Mouse (Mus musculus) MEL (cell line): ENCODE results near the gene Trmt2b. TPM values are rescaled to one million over a fixed set of nuclear protein-coding genes. Genes with fewer than 3 reads are reported as not detected.

Experiments used
- DNase-seq: peaks from one replicate; pipeline ENCODE4 v3.0.0; 2011; ENCODE audit warnings: low read depth, low spot score
- H3K27ac ChIP-seq: 2 replicates; pipeline ENCODE4 v1.5.1; 2012; ENCODE audit warnings: low read depth, mild to moderate bottlenecking, control low read depth, low read length, moderate library complexity; ENCODE audit not compliant: control insufficient read depth
- H3K27me3 ChIP-seq, 2 experiments: fragments of 150-350 bp in 1 of 2; sonication (generic) in 1 of 2; 2 replicates each; pipeline ENCODE4 v1.6.1; 2012; ENCODE audit warnings: low read length in 2 of 2, mild to moderate bottlenecking in 2 of 2, improper control_type of control experiment in 1 of 2, moderate library complexity in 1 of 2; ENCODE audit not compliant: insufficient read depth in 2 of 2, control insufficient read depth in 1 of 2
- H3K36me3 ChIP-seq, 2 experiments: 2 replicates each; pipeline ENCODE4 v1.6.1; 2012 to 2014; ENCODE audit warnings: low read length in 2 of 2, improper control_type of control experiment in 1 of 2, inconsistent platforms in 1 of 2, mild to moderate bottlenecking in 1 of 2; ENCODE audit not compliant: insufficient read depth in 2 of 2, control insufficient read depth in 1 of 2
- H3K4me1 ChIP-seq, 2 experiments: fragments of 150-350 bp in 1 of 2; sonication (generic) in 1 of 2; 2 replicates each; pipeline ENCODE4 v1.6.1; 2012; ENCODE audit warnings: low read length in 2 of 2, improper control_type of control experiment in 1 of 2, mild to moderate bottlenecking in 1 of 2; ENCODE audit not compliant: insufficient read depth in 2 of 2, control insufficient read depth in 1 of 2
- H3K4me3 ChIP-seq, 2 experiments: fragments of 150-350 bp in 1 of 2; sonication (generic) in 1 of 2; 2 replicates each; pipeline ENCODE4 v1.5.1; 2012; ENCODE audit warnings: low read depth in 2 of 2, low read length in 2 of 2, mild to moderate bottlenecking in 2 of 2, moderate library complexity in 2 of 2, control low read depth in 1 of 2, improper control_type of control experiment in 1 of 2; ENCODE audit not compliant: control insufficient read depth in 1 of 2, insufficient read depth in 1 of 2
- H3K79me2 ChIP-seq: 2 replicates; pipeline ENCODE4 v1.6.1; 2012; ENCODE audit warnings: mild to moderate bottlenecking, low read length, moderate library complexity; ENCODE audit not compliant: control insufficient read depth, poor library complexity, insufficient read depth
- H3K9ac ChIP-seq: 2 replicates; pipeline ENCODE4 v1.6.1; 2012; ENCODE audit warnings: low read depth, mild to moderate bottlenecking, control low read depth, low read length, moderate library complexity; ENCODE audit not compliant: control insufficient read depth, poor library complexity, severe bottlenecking
- H3K9me3 ChIP-seq: fragments of 150-350 bp; sonication (generic); replicated peaks from 2 replicates; pipeline ENCODE4 v1.6.1; 2012; ENCODE audit warnings: mild to moderate bottlenecking, low read length, improper control_type of control experiment, moderate library complexity; ENCODE audit not compliant: insufficient read depth
- BHLHE40 ChIP-seq: IDR thresholded peaks from 2 replicates; pipeline ENCODE4 v1.6.1; 2012; ENCODE audit warnings: low read depth, mild to moderate bottlenecking, inconsistent platforms, low read length, improper control_type of control experiment, borderline replicate concordance
- CHD1 ChIP-seq: IDR thresholded peaks from 2 replicates; pipeline ENCODE4 v1.6.1; 2012; ENCODE audit warnings: low read depth, mild to moderate bottlenecking, inconsistent platforms, low read length, improper control_type of control experiment
- CTCF ChIP-seq, 3 experiments: IDR thresholded peaks in 2 of 3; conservative IDR thresholded peaks in 1 of 3; 2 replicates each; pipeline ENCODE4 v1.5.1; 2011 to 2012; ENCODE audit warnings: low read length in 3 of 3, low read depth in 2 of 3, mild to moderate bottlenecking in 2 of 3, improper control_type of control experiment in 1 of 3, inconsistent platforms in 1 of 3, mixed read lengths in 1 of 3, moderate library complexity in 1 of 3; ENCODE audit not compliant: control insufficient read depth in 1 of 3, insufficient read depth in 1 of 3, poor library complexity in 1 of 3, severe bottlenecking in 1 of 3
- E2F4 ChIP-seq: IDR thresholded peaks from 2 replicates; pipeline ENCODE4 v1.6.1; 2011; ENCODE audit warnings: low read depth, low read length, improper control_type of control experiment, borderline replicate concordance
- ELF1 ChIP-seq: IDR thresholded peaks from 2 replicates; pipeline ENCODE4 v1.6.1; 2014; ENCODE audit warnings: low read depth, mild to moderate bottlenecking, inconsistent platforms, low read length, improper control_type of control experiment, moderate library complexity
- EP300 ChIP-seq, 2 experiments: IDR thresholded peaks; 2 replicates each; pipeline ENCODE4 v1.6.1; 2011; ENCODE audit warnings: improper control_type of control experiment in 2 of 2, low read length in 2 of 2, low read depth in 1 of 2, mild to moderate bottlenecking in 1 of 2
- ETS1 ChIP-seq: IDR thresholded peaks from 2 replicates; pipeline ENCODE4 v1.6.1; 2012; ENCODE audit warnings: low read depth, mild to moderate bottlenecking, inconsistent platforms, low read length, improper control_type of control experiment, moderate library complexity
- GABPA ChIP-seq: IDR thresholded peaks from 2 replicates; pipeline ENCODE4 v1.6.1; 2012; ENCODE audit warnings: low read depth, mild to moderate bottlenecking, inconsistent platforms, low read length, improper control_type of control experiment, moderate library complexity
- GATA1 ChIP-seq: IDR thresholded peaks from 2 replicates; pipeline ENCODE4 v1.6.1; 2011; ENCODE audit warnings: low read depth, low read length, improper control_type of control experiment
- HCFC1 ChIP-seq: IDR thresholded peaks from 2 replicates; pipeline ENCODE4 v1.6.1; 2012; ENCODE audit warnings: low read depth, mild to moderate bottlenecking, inconsistent platforms, low read length, improper control_type of control experiment, moderate library complexity
- JUND ChIP-seq: IDR thresholded peaks from 2 replicates; pipeline ENCODE4 v1.6.1; 2011; ENCODE audit warnings: low read depth, mild to moderate bottlenecking, improper control_type of control experiment, low read length
- KAT2A ChIP-seq: conservative IDR thresholded peaks from 2 replicates; pipeline ENCODE4 v1.6.1; 2012; ENCODE audit warnings: low read depth, low read length, improper control_type of control experiment, inconsistent platforms
- MAFK ChIP-seq: IDR thresholded peaks from 2 replicates; pipeline ENCODE4 v1.6.1; 2011; ENCODE audit warnings: low read depth, mild to moderate bottlenecking, low read length, improper control_type of control experiment, borderline replicate concordance
- MAX ChIP-seq: IDR thresholded peaks from 2 replicates; pipeline ENCODE4 v1.6.1; 2011; ENCODE audit warnings: low read length, improper control_type of control experiment
- MAZ ChIP-seq: IDR thresholded peaks from 2 replicates; pipeline ENCODE4 v1.6.1; 2012; ENCODE audit warnings: low read depth, mild to moderate bottlenecking, inconsistent platforms, low read length, improper control_type of control experiment
- MEF2A ChIP-seq: IDR thresholded peaks from 2 replicates; pipeline ENCODE4 v1.6.1; 2014; ENCODE audit warnings: low read depth, mild to moderate bottlenecking, inconsistent platforms, low read length, improper control_type of control experiment; ENCODE audit not compliant: poor library complexity, insufficient replicate concordance, severe bottlenecking; ENCODE audit errors: extremely low read depth
- MXI1 ChIP-seq: IDR thresholded peaks from 2 replicates; pipeline ENCODE4 v1.6.1; 2011; ENCODE audit warnings: mild to moderate bottlenecking, low read depth, low read length, improper control_type of control experiment
- MYB ChIP-seq: IDR thresholded peaks from 2 replicates; pipeline ENCODE4 v1.6.1; 2011; ENCODE audit warnings: mild to moderate bottlenecking, low read depth, low read length, improper control_type of control experiment
- NELFE ChIP-seq: IDR thresholded peaks from 2 replicates; pipeline ENCODE4 v1.6.1; 2011; ENCODE audit warnings: low read depth, low read length, improper control_type of control experiment
- NRF1 ChIP-seq: IDR thresholded peaks from 2 replicates; pipeline ENCODE4 v1.6.1; 2014; ENCODE audit warnings: low read depth, mild to moderate bottlenecking, inconsistent platforms, low read length, improper control_type of control experiment, moderate library complexity; ENCODE audit not compliant: poor library complexity, insufficient read depth, severe bottlenecking
- POLR2A ChIP-seq, 2 experiments: IDR thresholded peaks; 2 replicates each; pipeline ENCODE4 v1.6.1; 2011 to 2012; ENCODE audit warnings: low read length in 2 of 2, mild to moderate bottlenecking in 2 of 2, control low read depth in 1 of 2, improper control_type of control experiment in 1 of 2, low read depth in 1 of 2, moderate library complexity in 1 of 2; ENCODE audit not compliant: control insufficient read depth in 1 of 2, insufficient read depth in 1 of 2, poor library complexity in 1 of 2
- POLR2AphosphoS2 ChIP-seq: IDR thresholded peaks from 2 replicates; pipeline ENCODE4 v1.6.1; 2011; ENCODE audit warnings: low read length, improper control_type of control experiment
- POLR2AphosphoS5 ChIP-seq: IDR thresholded peaks from 2 replicates; pipeline ENCODE4 v1.6.1; 2012; ENCODE audit warnings: low read depth, borderline replicate concordance, mild to moderate bottlenecking, inconsistent platforms, low read length, moderate library complexity, mixed read lengths
- RCOR1 ChIP-seq: IDR thresholded peaks from 2 replicates; pipeline ENCODE4 v1.6.1; 2012; ENCODE audit warnings: low read depth, mild to moderate bottlenecking, inconsistent platforms, low read length, improper control_type of control experiment
- TAL1 ChIP-seq: IDR thresholded peaks from 2 replicates; pipeline ENCODE4 v1.6.1; 2012; ENCODE audit warnings: mild to moderate bottlenecking, inconsistent platforms, low read length, moderate library complexity, mixed read lengths
- TBP ChIP-seq: IDR thresholded peaks from 2 replicates; pipeline ENCODE4 v1.8.0; 2011; ENCODE audit warnings: low read depth, low read length, improper control_type of control experiment
- TCF12 ChIP-seq: IDR thresholded peaks from 2 replicates; pipeline ENCODE4 v1.6.1; 2014; ENCODE audit warnings: low read depth, mild to moderate bottlenecking, inconsistent platforms, low read length, improper control_type of control experiment, moderate library complexity
- UBTF ChIP-seq: IDR thresholded peaks from 2 replicates; pipeline ENCODE4 v1.6.1; 2012; ENCODE audit warnings: low read depth, mild to moderate bottlenecking, inconsistent platforms, low read length, improper control_type of control experiment, moderate library complexity, borderline replicate concordance; ENCODE audit not compliant: insufficient read depth
- USF1 ChIP-seq: IDR thresholded peaks from 2 replicates; pipeline ENCODE4 v1.6.1; 2014; ENCODE audit warnings: low read depth, mild to moderate bottlenecking, inconsistent platforms, low read length, improper control_type of control experiment, moderate library complexity
- USF2 ChIP-seq, 2 experiments: IDR thresholded peaks; 2 replicates each; pipeline ENCODE4 v1.6.1; 2011 to 2012; ENCODE audit warnings: improper control_type of control experiment in 2 of 2, low read length in 2 of 2, borderline replicate concordance in 1 of 2, inconsistent platforms in 1 of 2, low read depth in 1 of 2, mild to moderate bottlenecking in 1 of 2; ENCODE audit not compliant: insufficient read depth in 1 of 2
- ZC3H11A ChIP-seq: IDR thresholded peaks from 2 replicates; pipeline ENCODE4 v1.6.1; 2012; ENCODE audit warnings: low read depth, mild to moderate bottlenecking, inconsistent platforms, low read length, improper control_type of control experiment
- ZKSCAN1 ChIP-seq: IDR thresholded peaks from 2 replicates; pipeline ENCODE4 v1.6.1; 2012; ENCODE audit warnings: low read depth, mild to moderate bottlenecking, inconsistent platforms, low read length, improper control_type of control experiment, moderate library complexity
- ZMIZ1 ChIP-seq: IDR thresholded peaks from 2 replicates; pipeline ENCODE4 v1.6.1; 2012; ENCODE audit warnings: low read depth, mild to moderate bottlenecking, inconsistent platforms, low read length, improper control_type of control experiment, moderate library complexity
- ZNF384 ChIP-seq: IDR thresholded peaks from 2 replicates; pipeline ENCODE4 v1.6.1; 2012; ENCODE audit warnings: low read depth, mild to moderate bottlenecking, inconsistent platforms, low read length, improper control_type of control experiment
- polyA plus RNA-seq, 2 experiments: library from polyadenylated mRNA; stranded (reverse) in 1 of 2; unstranded in 1 of 2; fragments of >175 nt in 1 of 2; fragments of >200 nt in 1 of 2; gene quantifications; 2 replicates each; pipeline versions ENCODE4 v1.2.1 to v1.2.4; 2012; ENCODE audit warnings: low replicate concordance in 2 of 2, low read depth in 1 of 2; ENCODE audit not compliant: insufficient read length in 2 of 2, insufficient read depth in 1 of 2, missing spikeins in 1 of 2
- total RNA-seq: library from RNA; depleted of rRNA; stranded (reverse); fragments of 300-350 nt; gene quantifications from 2 replicates; pipeline ENCODE4 v1.2.3, GENCODE M21; 2012

Trmt2b gene
- total and polyA plus RNA-seq, 3 experiments = 19.8 to 36.4 TPM; not detected in 1

- no peak for DNase-seq
- peak overlapping the region; percentile 78 for H3K27ac ChIP-seq
These were observed 31.5 kb upstream of the Trmt2b start for GRCm38 (mm10) chrX:134308275-134308634.

GRCm38 (mm10) chrX:134307534-134308274 is 30.9 kb upstream of the Trmt2b start, which contains the start of gene Cenpi:
Gene Cenpi (plus strand): TSS chrX:134308084.
- H3K9ac ChIP-seq = peak within 1 kb of the TSS; percentile 94
- H3K4me1 ChIP-seq = peaks cover 7 to 13% of the 10 kb centered on the region in 2 experiments; a peak in 3 of 4 replicates
- H3K36me3 ChIP-seq = peaks cover 19 to 28% of the 10 kb centered on the region in 2 experiments
- peak; percentile 99 for DNase-seq
- H3K9me3 ChIP-seq = no peaks in the 10 kb centered on the region
- H3K79me2 ChIP-seq = peaks cover 25% of the 10 kb centered on the region
- H3K27ac ChIP-seq = peak within 1 kb of the TSS; percentile 87
- H3K27me3 ChIP-seq = no peaks in the 10 kb centered on the region
- H3K4me3 ChIP-seq = peak within 1 kb of the TSS; percentile 81 to 93
- TF ChIP-seq POLR2AphosphoS5 = peak; percentile 16; the same call in 1 of the 2 replicates
- TF ChIP-seq JUND = 0 out of 2 replicates have a peak, but pooled peaks have one; percentile 28
- peak; percentile 72; the same call in 1 of the 2 replicates for TF ChIP-seq TCF12
- TF ChIP-seq KAT2A = peak; percentile 46; the same call in 1 of the 2 replicates
- 0 out of 2 replicates have a peak, but pooled peaks have one; percentile 61 for TF ChIP-seq MAZ
- TF ChIP-seq CTCF (IDR thresholded peaks at IDR 0.05 in 2 of 3, conservative IDR thresholded peaks at IDR 0.05 in 1 of 3; ENCODE audit: control insufficient read depth in 1 of 3, insufficient read depth in 1 of 3, low read depth in 2 of 3, low read length in 3 of 3, poor library complexity in 1 of 3, severe bottlenecking in 1 of 3) = peak in 2 of 3 experiments; percentile 24 to 29; a peak in 2 of 6 replicates
- peak; percentile 90 to 99 for TF ChIP-seq POLR2A (IDR thresholded peaks at IDR 0.05; ENCODE audit: control insufficient read depth in 1 of 2, insufficient read depth in 1 of 2, low read depth in 1 of 2, low read length in 2 of 2, poor library complexity in 1 of 2)
- TF ChIP-seq E2F4 = peak; percentile 91
- peak; percentile 89 for TF ChIP-seq TBP
- TF ChIP-seq GATA1 = no peak
- no peak for TF ChIP-seq BHLHE40
- peak; percentile 87 for TF ChIP-seq HCFC1
- TF ChIP-seq MXI1 = peak; percentile 89
- no peak for TF ChIP-seq EP300 (IDR thresholded peaks at IDR 0.05; ENCODE audit: low read depth in 1 of 2, low read length in 2 of 2)
- TF ChIP-seq ZMIZ1 = peak; percentile 96
- peak; percentile 99 for TF ChIP-seq NELFE
- TF ChIP-seq ELF1 = no peak

More at GRCm38 (mm10) chrX:134308275-134308634, 31.5 kb upstream of the Trmt2b start:
- TF ChIP-seq RCOR1 (no peak), ELF1 (no peak), POLR2AphosphoS5 (no peak), NELFE (no peak), BHLHE40 (0 out of 2 replicates have a peak, but pooled peaks have one; percentile 19), USF1 (0 out of 2 replicates have a peak, but pooled peaks have one; percentile 5), CHD1 (no peak), KAT2A (peak; percentile 32; the same call in 1 of the 2 replicates), USF2 (IDR thresholded peaks at IDR 0.05; ENCODE audit: borderline replicate concordance in 1 of 2, insufficient read depth in 1 of 2, low read depth in 1 of 2, low read length in 2 of 2) (no peak), ZKSCAN1 (no peak), HCFC1 (no peak), MEF2A (no peak), EP300 (IDR thresholded peaks at IDR 0.05; ENCODE audit: low read depth in 1 of 2, low read length in 2 of 2) (peak in 1 of 2 experiments; percentile 33; a peak in 1 of 4 replicates), ZC3H11A (no peak), E2F4 (no peak), MAFK (no peak), ZNF384 (no peak), GATA1 (no peak), POLR2A (IDR thresholded peaks at IDR 0.05; ENCODE audit: control insufficient read depth in 1 of 2, insufficient read depth in 1 of 2, low read depth in 1 of 2, low read length in 2 of 2, poor library complexity in 1 of 2) (no peak), JUND (0 out of 2 replicates have a peak, but pooled peaks have one; percentile 24), MYB (no peak), ETS1 (no peak), MXI1 (peak; percentile 15; the same call in 1 of the 2 replicates), GABPA (0 out of 2 replicates have a peak, but pooled peaks have one; percentile 17), NRF1 (no peak), TBP (no peak), TAL1 (no peak), POLR2AphosphoS2 (no peak), MAZ (peak; percentile 54; the same call in 1 of the 2 replicates), UBTF (no peak), MAX (peak; percentile 47; the same call in 1 of the 2 replicates)
- TF ChIP-seq, all 39 proteins: peak for 9
- H3K9me3 ChIP-seq = no peaks in the 10 kb centered on the region
- H3K79me2 ChIP-seq = peaks cover 25% of the 10 kb centered on the region
- peaks cover 2 to 13% of the 10 kb centered on the region in 2 experiments; a peak in 3 of 4 replicates for H3K4me1 ChIP-seq
- H3K36me3 ChIP-seq = peaks cover 24 to 25% of the 10 kb centered on the region in 2 experiments
- peak overlapping the region; percentile 81 to 93 for H3K4me3 ChIP-seq
- H3K9ac ChIP-seq = peak overlapping the region; percentile 94
- no peaks in the 10 kb centered on the region for H3K27me3 ChIP-seq
